Mouse (Mus musculus) large intestine, adult 2 months (tissue): ENCODE results near the gene Zfp639. TPM values are rescaled to one million over a fixed set of nuclear protein-coding genes. Genes with fewer than 3 reads are reported as not detected.

ENCODE experiments used
- DNase-seq: peaks from one replicate; pipeline ENCODE4 v3.0.0-alpha.2; 2012; ENCODE audit warnings: low read depth, low spot score
- WGBS: fragments of 180-500 bp; shearing (Covaris S2); methylation state at CpG from one replicate; pipeline ENCODE4 v1.1.7; 2018; 5-methylcytosine and 5-hydroxymethylcytosine counted together
- polyA plus RNA-seq: library from polyadenylated mRNA; depleted of rRNA; stranded (reverse); fragments of >200 nt; gene quantifications from 2 replicates; pipeline ENCODE4 v1.2.3, GENCODE M21; 2012; rRNA removed

Gene Zfp639
- 14.9 and 16.1 TPM in 2 replicates for polyA plus RNA-seq

GRCm38 (mm10) chr3:32509496-32510374, at the start of gene Zfp639:
Gene Zfp639, plus strand, starts transcription at chr3:32510259.
- WGBS = 22% methylated on average over 24 of the region's 24 CpGs
- DNase-seq = no peak

GRCm38 (mm10) chr3:32467321-32467720, 42.7 kb upstream of the Zfp639 start:
- 75% methylated on average over 4 of the region's 4 CpGs for WGBS
- no peak for DNase-seq

- WGBS = 30% methylated on average over 4 of the region's 4 CpGs
- no peak for DNase-seq
Observed at GRCm38 (mm10) chr3:32468411-32468810, 41.6 kb upstream of the Zfp639 start.

- WGBS = 27% methylated on average over 7 of the region's 7 CpGs
- no peak for DNase-seq
Observed at GRCm38 (mm10) chr3:32470449-32470848, 39.6 kb upstream of the Zfp639 start.

GRCm38 (mm10) chr3:32471098-32471497, 39.0 kb upstream of the Zfp639 start:
- 12% methylated on average over 6 of the region's 6 CpGs for whole genome bisulfite sequencing
- DNase-seq = no peak

- DNase-seq = no peak
- 22% methylated on average over 14 of the region's 14 CpGs for WGBS
Observed at GRCm38 (mm10) chr3:32472191-32472900, 37.7 kb upstream of the Zfp639 start.

- 86% methylated on average over 10 of the region's 10 CpGs for WGBS
- no peak for DNase-seq
Observed at GRCm38 (mm10) chr3:32473184-32473583, 36.9 kb upstream of the Zfp639 start.

GRCm38 (mm10) chr3:32479961-32480360, 30.1 kb upstream of the Zfp639 start:
- no peak for DNase-seq
- 96% methylated on average over 7 of the region's 7 CpGs for WGBS

GRCm38 (mm10) chr3:32483035-32483434, 27.0 kb upstream of the Zfp639 start:
- no peak for DNase-seq
- 93% methylated on average over 3 of the region's 3 CpGs for WGBS

GRCm38 (mm10) chr3:32486543-32486942, 23.5 kb upstream of the Zfp639 start:
- WGBS = 73% methylated on average over 4 of the region's 4 CpGs
- no peak for DNase-seq

GRCm38 (mm10) chr3:32488172-32488571, 21.9 kb upstream of the Zfp639 start:
- no peak for DNase-seq
- 88% methylated on average over 6 of the region's 6 CpGs for WGBS

- no peak for DNase-seq
- WGBS = 31% methylated on average over 15 of the region's 15 CpGs
Observed at GRCm38 (mm10) chr3:32490076-32490927, 19.8 kb upstream of the Zfp639 start.

- no peak for DNase-seq
Observed at GRCm38 (mm10) chr3:32490928-32491315, 19.1 kb upstream of the Zfp639 start.

- WGBS = 74% methylated on average over 11 of the region's 11 CpGs
- no peak for DNase-seq
Observed at GRCm38 (mm10) chr3:32492097-32493090, 17.7 kb upstream of the Zfp639 start, which contains the start of gene Kcnmb3. Gene Kcnmb3, minus strand, starts transcription at chr3:32492231.

GRCm38 (mm10) chr3:32494387-32495087, 15.5 kb upstream of the Zfp639 start:
- DNase-seq = no peak
- 87% methylated on average over 8 of the region's 8 CpGs for WGBS

GRCm38 (mm10) chr3:32495088-32495770, 14.8 kb upstream of the Zfp639 start:
- 56% methylated on average over 8 of the region's 8 CpGs for WGBS
- no peak for DNase-seq

GRCm38 (mm10) chr3:32495856-32496710, 14.0 kb upstream of the Zfp639 start:
- DNase-seq = no peak
- WGBS = 46% methylated on average over 8 of the region's 8 CpGs
